Mouse (Mus musculus) cerebellum, adult (tissue): Measurements from ENCODE around the gene Gart.
A peak's percentile ranks its signal among the peaks of the same experiment; 100 is the strongest.

ENCODE experiments used
- ATAC-seq: cut with Nextera tagmentation; 2 replicates; pipeline ENCODE4 v1.9.2; 2017; ENCODE audit warnings: mild to moderate bottlenecking, moderate library complexity, mixed read lengths; ENCODE audit not compliant: insufficient number of reproducible peaks, low FRiP score, low TSS enrichment

Gart gene

GRCm38 (mm10) chr16:91612525-91612924 is 34.2 kb downstream of the Gart start:
- no peak for ATAC-seq

- ATAC-seq: no peak
Measured at GRCm38 (mm10) chr16:91611248-91611647, 35.5 kb downstream of the Gart start.

- ATAC-seq: no peak
Measured at GRCm38 (mm10) chr16:91609501-91610245, 37.1 kb downstream of the Gart start.

GRCm38 (mm10) chr16:91606958-91607357 is 39.8 kb downstream of the Gart start:
- no peak for ATAC-seq

- ATAC-seq: no peak
Measured at GRCm38 (mm10) chr16:91605156-91605555, 41.6 kb downstream of the Gart start.

GRCm38 (mm10) chr16:91601693-91602092 is 45.1 kb downstream of the Gart start:
- ATAC-seq: no peak

- ATAC-seq: no peak
Measured at GRCm38 (mm10) chr16:91601081-91601480, 45.7 kb downstream of the Gart start.

GRCm38 (mm10) chr16:91599242-91599641 is 47.5 kb downstream of the Gart start:
- ATAC-seq: no peak

- peak; percentile 88 for ATAC-seq
Measured at GRCm38 (mm10) chr16:91597672-91598010, 49.1 kb downstream of the Gart start, which contains the start of gene Tmem50b. Gene Tmem50b (minus strand): TSS chr16:91597800.

- peak; percentile 37; the same call in 1 of the 2 replicates for ATAC-seq
Measured at GRCm38 (mm10) chr16:91596779-91597671, 49.7 kb downstream of the Gart start.

GRCm38 (mm10) chr16:91596397-91596778 is 50.4 kb downstream of the Gart start:
- ATAC-seq: no peak

GRCm38 (mm10) chr16:91595076-91595475 is 51.7 kb downstream of the Gart start:
- peak; percentile 39; the same call in 1 of the 2 replicates for ATAC-seq

- no peak for ATAC-seq
Measured at GRCm38 (mm10) chr16:91593262-91593661, 53.5 kb downstream of the Gart start.

- ATAC-seq: no peak
Measured at GRCm38 (mm10) chr16:91592162-91592561, 54.6 kb downstream of the Gart start.

GRCm38 (mm10) chr16:91588703-91589102 is 58.0 kb downstream of the Gart start:
- no peak for ATAC-seq

- ATAC-seq: no peak
Measured at GRCm38 (mm10) chr16:91587730-91588453, 58.9 kb downstream of the Gart start.

GRCm38 (mm10) chr16:91586244-91586643 is 60.5 kb downstream of the Gart start:
- ATAC-seq: no peak

- no peak for ATAC-seq
Measured at GRCm38 (mm10) chr16:91585617-91586016, 61.1 kb downstream of the Gart start.

- no peak for ATAC-seq
Measured at GRCm38 (mm10) chr16:91582307-91582706, 64.4 kb downstream of the Gart start.

GRCm38 (mm10) chr16:91578980-91579720 is 67.6 kb downstream of the Gart start:
- ATAC-seq: no peak
